Mouse (Mus musculus): ENCODE measurements at regions not wholly inside any gene's neighbourhood (a gene's known extent, or its start where the extent isn't known, plus 50 kb on each side); places are given as distances from the start of the nearest gene placed in this dataset.

DNA sequence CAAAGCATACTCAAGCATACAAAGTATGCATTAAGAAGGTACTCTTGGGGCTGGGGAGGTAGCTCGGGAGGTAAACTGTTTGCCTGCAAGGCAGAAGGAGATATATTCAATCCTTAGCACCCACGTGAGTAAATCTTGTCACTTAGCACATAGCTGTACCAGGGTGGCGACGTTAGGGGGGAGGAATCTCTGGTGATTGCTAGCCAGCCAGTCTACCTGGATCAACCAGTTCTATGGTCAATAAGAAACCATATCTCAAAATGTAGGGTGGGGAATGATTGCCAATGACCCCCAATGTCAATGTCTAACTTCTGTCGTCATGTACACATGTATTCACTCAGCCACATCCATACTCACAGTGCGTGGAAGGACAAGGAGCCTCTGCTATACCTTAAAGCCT, 214.5 kb downstream of the CK137956 start:
- in situ Hi-C loops (cut with MseI, MboI) = no loop called here

DNA sequence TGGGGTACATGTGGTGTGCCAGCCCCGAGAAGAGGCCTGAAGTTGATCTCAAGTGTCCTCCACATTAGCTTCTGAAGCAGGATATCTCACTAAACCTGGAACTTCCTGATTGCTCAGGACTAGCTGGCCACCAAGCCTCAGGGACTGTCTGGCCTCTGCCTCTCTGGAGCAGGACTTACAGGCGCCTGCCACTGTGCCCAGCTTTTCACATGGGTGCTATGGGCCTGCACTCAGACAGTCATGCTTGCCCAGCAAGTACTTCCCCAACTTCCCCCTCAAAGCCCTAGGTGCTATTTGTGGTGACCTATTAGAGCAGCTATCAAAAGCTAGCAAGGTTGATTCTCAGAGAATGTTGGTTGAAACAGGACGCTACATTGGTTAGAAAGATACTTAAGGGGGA, 220.0 kb downstream of the CK137956 start:
- in situ Hi-C loops (cut with MseI, MboI) = no loop called here

- in situ Hi-C loops (cut with MseI, MboI) = no loop called here
Observed at GRCm38 (mm10) chr4:127747876-127748275, 222.9 kb downstream of the CK137956 start.

GRCm38 (mm10) chr4:127736781-127737180, 234.0 kb downstream of the CK137956 start:
- in situ Hi-C loops (cut with MseI, MboI) = no loop called here

DNA sequence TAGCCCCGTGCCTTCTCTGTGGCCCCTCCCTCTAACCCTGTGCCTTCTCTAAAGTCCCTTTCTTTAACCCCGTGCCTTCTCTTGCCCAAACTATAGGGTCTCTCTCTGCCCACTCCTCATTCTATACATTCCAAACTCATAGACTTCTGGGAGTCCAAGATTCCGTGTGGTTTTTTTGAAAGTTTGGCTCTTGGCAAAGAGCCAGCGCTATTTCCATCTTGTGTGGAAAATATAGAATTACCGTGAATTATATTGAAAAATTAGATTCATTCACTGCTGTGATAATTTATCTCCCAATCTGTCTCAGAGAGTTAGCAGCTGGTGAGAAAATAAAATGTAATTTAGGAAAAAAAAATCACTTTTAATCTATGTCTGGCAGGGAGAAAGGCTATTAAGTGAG, 234.6 kb downstream of the CK137956 start:
- in situ Hi-C loops (cut with MseI, MboI) = no loop called here

DNA sequence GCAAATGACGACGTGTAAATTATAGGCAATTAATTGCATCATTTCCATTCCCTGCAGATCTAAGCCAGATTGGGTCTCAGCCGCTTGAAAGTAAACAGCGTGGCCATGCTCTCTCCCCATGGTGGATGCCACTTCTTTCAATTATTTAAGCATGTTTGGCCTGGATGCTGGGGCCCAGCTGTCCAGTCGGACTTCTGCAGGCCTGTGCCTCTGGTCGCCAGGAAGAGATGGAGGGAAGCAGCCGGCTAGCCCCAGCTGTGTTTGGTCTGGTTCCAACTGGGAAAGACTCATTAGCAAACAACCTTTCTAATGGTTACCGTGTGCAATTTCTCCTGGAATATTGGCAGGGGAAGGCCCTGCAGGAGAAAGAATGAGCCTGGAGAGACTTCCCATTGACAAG, 236.1 kb downstream of the CK137956 start:
- in situ Hi-C loops (cut with MseI, MboI) = no loop called here

- in situ Hi-C loops (cut with MseI, MboI) = no loop called here
Observed at GRCm38 (mm10) chr4:127718661-127719060, 252.1 kb downstream of the CK137956 start.

- in situ Hi-C loops (cut with MseI, MboI) = no loop called here
Observed at GRCm38 (mm10) chr4:127712274-127712673, 258.5 kb downstream of the CK137956 start.

- in situ Hi-C loops (cut with MseI, MboI) = no loop called here
Observed at GRCm38 (mm10) chr4:127710816-127711215, 259.9 kb downstream of the CK137956 start.

GRCm38 (mm10) chr4:127709746-127710145, 261.0 kb downstream of the CK137956 start:
- in situ Hi-C loops (cut with MseI, MboI) = no loop called here

GRCm38 (mm10) chr4:127708186-127708585, 262.6 kb downstream of the CK137956 start:
- in situ Hi-C loops (cut with MseI, MboI) = no loop called here

DNA sequence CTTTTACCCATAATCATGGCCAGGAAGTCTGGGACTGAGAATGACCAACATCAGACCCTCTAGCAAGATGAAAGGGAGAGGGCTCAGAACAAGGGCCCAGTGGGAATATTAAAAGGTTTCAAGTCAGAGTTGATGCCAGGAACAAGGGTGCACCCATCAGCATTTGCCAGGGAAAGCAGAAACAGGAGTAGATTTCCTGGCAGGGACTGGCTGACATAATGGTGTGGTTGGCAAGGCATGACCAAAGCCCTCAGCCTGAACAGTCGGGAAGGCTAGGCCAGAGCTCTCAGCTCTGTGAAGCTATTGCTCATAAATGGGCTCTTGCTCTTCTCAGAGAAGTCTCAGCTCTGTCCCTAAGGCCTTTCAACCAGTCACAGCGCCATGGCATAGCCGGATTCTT, 263.6 kb downstream of the CK137956 start:
- in situ Hi-C loops (cut with MseI, MboI) = no loop called here

DNA sequence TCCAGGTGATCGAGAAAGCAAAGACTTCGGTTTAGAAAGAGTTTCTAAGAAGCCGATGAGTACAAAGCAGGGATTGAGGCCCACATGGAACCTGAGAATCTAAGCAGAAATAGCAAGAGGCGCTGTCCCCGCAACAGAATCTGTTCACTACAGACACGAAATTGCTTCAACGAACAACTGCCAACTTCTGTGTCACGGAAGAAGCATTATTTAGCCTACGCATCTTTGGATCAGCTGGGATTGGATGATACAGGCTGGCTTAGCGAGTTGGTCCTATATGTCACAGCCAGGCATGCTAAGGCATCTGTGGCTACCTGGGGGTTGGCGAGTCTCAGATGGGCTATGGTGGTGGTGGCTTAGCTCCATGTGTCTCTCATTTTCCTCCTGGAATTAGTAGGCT, 269.1 kb downstream of the CK137956 start:
- in situ Hi-C loops (cut with MseI, MboI) = no loop called here

- in situ Hi-C loops (cut with MseI, MboI) = no loop called here
Observed at GRCm38 (mm10) chr4:127689986-127690385, 280.8 kb downstream of the CK137956 start.

- in situ Hi-C loops (cut with MseI, MboI) = no loop called here
Observed at GRCm38 (mm10) chr4:127685021-127685420, 285.7 kb downstream of the CK137956 start.

GRCm38 (mm10) chr4:127679391-127679790, 291.4 kb downstream of the CK137956 start:
- in situ Hi-C loops (cut with MseI, MboI) = no loop called here

- in situ Hi-C loops (cut with MseI, MboI) = no loop called here
Observed at GRCm38 (mm10) chr4:127678437-127678836, 292.3 kb downstream of the CK137956 start.

GRCm38 (mm10) chr4:127675745-127676315, 294.9 kb downstream of the CK137956 start:
- in situ Hi-C loops (cut with MseI, MboI) = no loop called here

DNA sequence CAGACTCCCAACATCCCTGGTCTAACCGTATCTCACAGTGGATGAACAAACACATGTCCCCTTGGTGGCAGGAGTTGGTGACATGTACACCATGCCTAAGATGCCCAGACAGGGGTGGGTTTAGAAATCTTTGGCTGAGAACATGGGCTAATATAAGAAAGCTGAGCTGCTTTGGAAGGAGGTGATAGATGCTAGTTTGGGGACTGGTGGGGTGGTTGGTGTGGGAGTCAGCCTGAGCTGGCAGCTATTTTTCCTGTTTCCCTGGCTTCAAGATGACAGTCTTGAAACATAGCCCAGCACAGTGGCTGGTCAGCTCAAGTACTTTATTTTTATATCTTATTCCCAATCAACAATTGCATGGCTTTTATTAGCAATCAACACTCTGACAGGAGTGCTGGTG, 302.0 kb upstream of the Gjb5 start:
- in situ Hi-C loops (cut with MseI, MboI) = no loop called here

GRCm38 (mm10) chr4:127651601-127652000, 293.6 kb upstream of the Gjb5 start:
- in situ Hi-C loops (cut with MseI, MboI) = no loop called here

DNA sequence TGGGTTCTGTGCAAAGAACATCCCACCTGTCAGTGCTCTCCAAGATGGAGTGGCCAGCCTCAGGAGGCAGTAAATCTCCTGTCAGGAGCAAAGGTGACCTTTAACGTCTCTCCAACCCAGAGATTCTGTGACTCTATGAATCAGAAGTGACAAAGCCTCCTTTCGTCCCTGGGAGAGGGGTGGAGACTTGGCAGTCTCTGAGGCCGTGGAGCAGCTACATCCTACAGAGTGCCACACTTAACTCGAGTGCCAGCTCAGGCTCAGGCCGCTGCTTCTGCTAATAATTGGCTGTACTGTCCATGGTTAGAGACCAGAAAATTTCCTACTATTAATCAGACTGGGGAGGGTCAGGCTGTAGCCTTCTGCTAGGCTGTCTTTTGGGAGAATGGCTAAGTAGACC, 290.0 kb upstream of the Gjb5 start:
- in situ Hi-C loops (cut with MseI, MboI) = no loop called here

DNA sequence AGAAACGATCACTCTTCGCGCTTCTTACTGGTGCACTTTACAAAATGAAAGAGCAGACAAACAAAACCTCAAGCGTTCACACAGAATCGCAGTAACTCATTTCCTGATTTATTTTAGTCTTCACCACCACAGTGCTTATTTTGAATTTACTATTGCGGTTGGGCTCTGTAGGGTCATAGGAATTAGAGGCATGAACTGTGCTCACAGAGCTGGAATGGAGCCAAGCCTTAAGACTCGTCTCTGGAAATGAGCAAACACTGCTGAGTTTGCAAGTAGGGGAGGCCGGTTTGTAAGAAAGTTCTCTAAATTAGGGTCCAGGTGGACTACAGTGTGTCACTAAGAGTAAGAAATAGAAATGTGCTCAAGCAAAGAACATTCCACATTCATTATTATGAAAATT, 289.2 kb upstream of the Gjb5 start:
- in situ Hi-C loops (cut with MseI, MboI) = no loop called here

DNA sequence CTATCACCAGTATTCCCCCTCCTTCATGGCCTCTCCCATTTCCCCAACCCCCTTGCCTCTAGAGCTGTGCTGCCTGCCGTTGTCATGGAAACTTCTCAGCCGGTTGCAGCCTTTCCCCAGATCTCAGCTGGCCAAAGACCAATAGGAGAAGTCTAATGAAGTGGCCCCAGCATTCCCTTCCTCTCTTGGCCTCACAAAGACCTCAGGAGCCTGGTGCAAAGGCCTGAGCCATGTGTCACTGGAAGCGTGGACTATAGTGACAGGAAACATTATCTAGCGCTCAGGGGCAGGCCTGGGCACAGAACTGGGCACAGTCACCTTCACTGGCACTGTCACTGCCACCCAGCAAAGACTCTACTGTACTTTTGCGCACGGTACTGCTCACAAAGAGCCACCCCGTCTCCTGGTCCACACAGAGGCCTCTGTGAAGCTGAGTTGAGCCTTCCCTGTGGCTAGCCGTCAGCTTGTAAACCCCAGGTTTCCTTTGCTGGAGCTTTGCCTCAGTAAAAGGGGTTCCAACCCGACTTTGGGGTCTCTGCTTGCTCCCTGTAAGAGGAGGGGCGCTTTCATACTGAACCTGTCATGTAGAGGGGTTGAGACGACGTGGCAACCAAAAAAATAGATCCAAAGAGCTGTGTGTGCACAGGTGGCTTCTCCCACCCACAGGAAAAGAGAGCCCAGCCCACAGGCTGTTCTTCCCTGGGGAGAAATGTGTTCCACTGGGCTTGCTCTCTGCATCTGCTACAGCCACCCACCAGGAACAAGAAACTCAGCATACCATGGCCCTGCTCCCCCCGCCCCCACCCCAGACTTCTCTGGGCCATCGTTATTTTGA, 282.5 kb upstream of the Gjb5 start:
- in situ Hi-C loops (cut with MseI, MboI) = no loop called here

Data from mouse trophoblast stem cell (cell line).